Mouse (Mus musculus) embryonic stem cell, embryonic (primary cell): Measurements from ENCODE around the gene Atg101.

Experiments used
- CTCF ChIA-PET, 4 experiments: fragments of 300-600 bp in 2 of 4; fragments of 350-600 bp in 2 of 4; sonication (Branson Sonifier 250); formaldehyde crosslinking; loops; one replicate each; lab custom pipeline; 2022; ENCODE audit warnings: inconsistent platforms in 2 of 4; lab: Charles Lee
- POLR2A ChIA-PET, 4 experiments: fragments of 300-600 bp in 2 of 4; fragments of 350-600 bp in 2 of 4; sonication (Branson Sonifier 250); formaldehyde crosslinking; loops; one replicate each; lab custom pipeline; 2022; ENCODE audit warnings: antibody characterized with exemption in 4 of 4, inconsistent platforms in 1 of 4; lab: Charles Lee

Gene Atg101

DNA sequence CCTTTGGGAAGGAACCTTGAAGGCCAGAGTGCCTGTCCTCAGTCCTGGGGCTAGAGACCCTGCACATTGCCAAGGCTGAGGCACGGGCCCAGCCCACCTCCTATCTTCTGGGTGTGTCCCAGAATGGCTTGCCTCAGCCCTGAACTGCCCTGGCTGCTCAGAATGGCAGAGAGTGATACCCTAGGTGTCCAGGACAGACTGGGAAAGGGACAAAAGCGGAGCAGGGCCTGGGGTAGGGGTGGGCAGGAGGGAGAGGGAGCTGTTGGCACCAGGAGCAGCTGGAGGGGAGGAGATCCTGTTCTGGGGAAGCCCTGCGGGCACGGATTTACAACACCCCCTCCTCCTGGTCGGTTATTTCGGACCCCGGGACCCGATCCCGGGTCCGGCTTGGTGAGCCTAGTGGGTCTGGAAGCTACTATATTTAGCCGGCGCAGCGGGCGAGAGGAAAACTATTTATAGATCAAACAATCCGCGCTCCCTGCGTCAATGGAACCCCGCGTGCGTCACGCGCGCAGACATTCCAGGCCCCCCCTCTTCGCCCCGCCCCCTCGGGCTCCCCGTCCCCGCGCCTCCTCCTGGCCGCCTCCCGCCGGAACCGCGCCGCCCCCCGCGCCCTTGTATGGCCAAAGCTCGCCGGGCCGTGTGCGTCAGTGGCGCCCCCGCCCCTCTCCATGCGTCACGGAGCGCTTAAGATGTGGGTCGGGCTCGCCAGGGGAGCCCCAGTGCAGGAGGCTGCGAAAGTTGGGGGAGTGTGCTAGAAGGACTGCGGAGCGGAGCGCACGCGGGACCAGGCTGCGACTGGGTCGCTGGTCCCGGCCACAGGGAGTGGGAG is 17.7 kb upstream of the Atg101 start:
- CTCF ChIA-PET, result interaction anchor here (0.5 to 3.5 kb wide), 26 partner anchors 9 to 1508 kb away, joined by 3 to 22 read pairs (median 4); partner anchors contain the start of gene Nr4a1 (in 1 of the 4)
- POLR2A ChIA-PET, result interaction anchor here in 3 of 4 experiments (0.6 to 17.4 kb wide), 49 partner anchors 10 to 1245 kb away, joined by 3 to 268 read pairs (median 4); partner anchors contain the start of genes Atg101 (in 2 of the 3), Nr4a1 (in 2 of the 3), 6030408B16Rik (in 1 of the 3) and Grasp (in 1 of the 3)

DNA sequence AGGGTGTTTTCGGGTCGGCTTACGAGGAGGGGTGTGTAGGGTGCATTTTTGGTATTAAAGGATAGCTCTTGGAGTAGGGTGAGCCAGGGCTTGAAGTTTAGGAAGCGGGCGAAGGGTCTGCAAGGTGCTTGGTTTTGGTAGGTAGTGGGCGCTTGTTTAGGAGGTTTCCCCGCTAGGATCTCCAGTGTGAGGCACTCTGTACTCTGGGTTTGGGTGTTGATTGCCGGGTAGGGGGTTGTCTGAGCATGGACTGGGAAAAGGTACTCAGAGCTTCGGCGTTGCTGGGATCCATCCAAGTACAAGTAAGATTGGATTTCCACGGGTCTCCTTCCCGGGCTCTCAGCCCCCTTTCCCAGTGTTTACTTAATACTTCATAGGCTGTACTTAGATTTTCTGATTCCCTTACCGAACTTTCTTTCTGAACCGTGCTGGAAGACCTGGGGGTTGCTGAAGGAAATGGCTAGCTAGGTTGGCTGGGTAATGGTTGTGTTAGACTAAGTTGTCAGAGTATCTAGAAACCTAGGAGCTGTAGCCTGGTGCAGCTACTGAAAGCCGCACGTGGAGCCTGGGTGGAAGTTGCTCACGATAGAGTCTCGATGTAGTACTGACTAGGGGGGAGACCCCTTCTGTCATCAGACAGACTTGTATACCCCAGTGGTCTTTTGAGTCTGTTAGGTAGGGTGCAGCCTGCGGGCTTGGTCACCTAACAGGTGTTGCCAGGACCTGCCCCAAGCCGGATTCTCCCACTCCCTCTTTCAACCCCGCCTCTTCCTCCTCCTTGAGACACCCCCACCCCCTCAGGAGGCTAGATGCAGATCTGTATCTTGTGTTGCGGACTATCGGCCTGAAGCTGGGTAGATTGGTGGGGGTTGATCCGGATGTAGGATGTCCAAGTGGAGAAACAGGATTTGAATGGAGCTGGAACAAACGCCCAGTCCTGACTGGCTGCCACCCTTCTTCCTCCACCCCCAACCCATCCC is 16.7 kb upstream of the Atg101 start:
- POLR2A ChIA-PET, result interaction anchor here in 3 of 4 experiments (0.6 to 17.4 kb wide), 49 partner anchors 9 to 761 kb away, joined by 3 to 268 read pairs (median 4); partner anchors contain the start of genes Atg101 (in 3 of the 3), Nr4a1 (in 2 of the 3), 6030408B16Rik (in 1 of the 3) and Grasp (in 1 of the 3)
- CTCF ChIA-PET, result interaction anchor here (0.6 to 3.5 kb wide), 29 partner anchors 9 to 1509 kb away, joined by 3 to 22 read pairs (median 4); partner anchors contain the start of genes Atg101 (in 1 of the 4) and Nr4a1 (in 1 of the 4)

DNA sequence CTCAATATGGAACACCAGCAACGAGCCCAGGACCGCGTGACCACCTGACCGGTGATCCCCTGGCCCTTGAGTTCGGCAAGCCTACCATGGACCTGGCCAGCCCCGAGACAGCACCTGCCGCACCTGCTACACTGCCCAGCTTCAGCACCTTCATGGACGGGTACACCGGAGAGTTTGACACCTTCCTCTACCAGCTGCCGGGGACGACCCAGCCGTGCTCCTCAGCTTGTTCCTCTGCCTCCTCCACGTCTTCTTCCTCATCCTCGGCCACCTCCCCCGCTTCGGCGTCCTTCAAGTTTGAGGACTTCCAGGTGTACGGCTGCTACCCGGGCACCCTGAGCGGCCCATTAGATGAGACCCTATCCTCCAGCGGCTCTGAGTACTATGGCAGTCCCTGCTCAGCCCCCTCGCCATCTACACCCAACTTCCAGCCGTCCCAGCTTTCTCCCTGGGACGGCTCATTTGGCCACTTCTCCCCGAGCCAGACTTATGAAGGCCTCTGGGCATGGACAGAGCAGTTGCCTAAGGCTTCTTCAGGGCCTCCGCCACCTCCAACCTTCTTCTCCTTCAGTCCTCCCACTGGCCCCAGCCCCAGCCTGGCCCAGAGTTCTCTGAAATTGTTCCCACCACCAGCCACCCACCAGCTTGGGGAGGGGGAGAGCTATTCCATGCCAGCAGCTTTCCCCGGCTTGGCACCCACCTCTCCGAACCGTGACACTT is 13.8 kb upstream of the Atg101 start:
- POLR2A ChIA-PET, result interaction anchor here in 3 of 4 experiments (0.5 to 17.4 kb wide), 20 partner anchors 9 to 1665 kb away, joined by 3 to 268 read pairs (median 4); partner anchors contain the start of gene Atg101 (in 1 of the 3)
- CTCF ChIA-PET, result interaction anchor here in 3 of 4 experiments (0.5 to 2.3 kb wide), 14 partner anchors 9 to 1799 kb away, joined by 3 to 7 read pairs (median 4); partner anchors contain the start of gene Atg101 (in 1 of the 3)

- POLR2A ChIA-PET, result interaction anchor here in 1 of 4 experiments (0.6 to 17.4 kb wide), 5 partner anchors 8 to 29 kb away, joined by 3 to 268 read pairs (median 6); partner anchors contain the start of genes Atg101 and Nr4a1
- CTCF ChIA-PET, result interaction anchor here in 2 of 4 experiments (0.6 to 2.3 kb wide), 4 partner anchors 12 to 33 kb away, joined by 3 to 7 read pairs (median 4); no protein-coding TSS in a partner anchor
Measured at GRCm38 (mm10) chr15:101271107-101271506, 13.0 kb upstream of the Atg101 start.

DNA sequence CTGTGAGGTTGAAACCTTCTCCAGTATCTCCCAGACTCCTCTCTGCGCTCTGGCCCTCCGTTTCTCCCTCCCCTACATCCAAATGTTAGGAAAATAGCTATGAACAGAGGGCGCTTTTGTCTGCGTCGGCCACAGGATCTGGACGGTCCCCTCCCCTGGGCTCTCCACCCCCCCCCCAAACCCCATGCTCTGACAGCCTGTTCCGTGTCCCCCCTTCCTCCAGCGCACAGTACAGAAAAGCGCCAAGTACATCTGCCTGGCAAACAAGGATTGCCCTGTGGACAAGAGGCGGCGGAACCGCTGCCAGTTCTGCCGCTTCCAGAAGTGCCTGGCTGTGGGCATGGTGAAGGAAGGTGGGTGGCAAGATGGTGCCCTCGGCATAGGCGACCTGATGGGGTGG is 12.6 kb upstream of the Atg101 start:
- ChIA-PET POLR2A (interaction anchor here in 2 of 4 experiments (0.5 to 17.4 kb wide), 5 partner anchors 8 to 29 kb away, joined by 3 to 268 read pairs (median 5); partner anchors contain the start of genes Atg101 (in 1 of the 2) and Nr4a1 (in 1 of the 2)), CTCF (interaction anchor here in 2 of 4 experiments (0.6 to 2.3 kb wide), 4 partner anchors 11 to 34 kb away, joined by 3 to 7 read pairs (median 4); no protein-coding TSS in a partner anchor)

- ChIA-PET CTCF (interaction anchor here (0.6 to 2.4 kb wide), 9 partner anchors 9 to 62 kb away, joined by 3 to 11 read pairs (median 4); no protein-coding TSS in a partner anchor), POLR2A (interaction anchor here in 2 of 4 experiments (0.8 to 16.9 kb wide), 17 partner anchors 9 to 80 kb away, joined by 3 to 268 read pairs (median 5); partner anchors contain the start of genes Atg101 (in 2 of the 2), Grasp (in 1 of the 2) and Nr4a1 (in 1 of the 2))
Measured at GRCm38 (mm10) chr15:101274380-101274779, 9.7 kb upstream of the Atg101 start.

- CTCF ChIA-PET, result interaction anchor here in 3 of 4 experiments (0.6 to 5.1 kb wide), 8 partner anchors 9 to 184 kb away, joined by 3 to 32 read pairs (median 6); no protein-coding TSS in a partner anchor
- POLR2A ChIA-PET, result interaction anchor here (0.7 to 16.9 kb wide), 24 partner anchors 9 to 54 kb away, joined by 3 to 268 read pairs (median 4); partner anchors contain the start of genes 6030408B16Rik (in 1 of the 4), Grasp (in 1 of the 4) and Nr4a1 (in 1 of the 4)
Measured at GRCm38 (mm10) chr15:101277351-101277899, 6.6 kb upstream of the Atg101 start.

GRCm38 (mm10) chr15:101278589-101278988 is 5.5 kb upstream of the Atg101 start:
- ChIA-PET POLR2A (interaction anchor here (0.5 to 16.9 kb wide), 19 partner anchors 12 to 55 kb away, joined by 3 to 268 read pairs (median 4); partner anchors contain the start of genes 6030408B16Rik (in 1 of the 4), Grasp (in 1 of the 4) and Nr4a1 (in 1 of the 4)), CTCF (interaction anchor here in 3 of 4 experiments (0.7 to 5.1 kb wide), 6 partner anchors 9 to 57 kb away, joined by 3 to 32 read pairs (median 6); no protein-coding TSS in a partner anchor)

DNA sequence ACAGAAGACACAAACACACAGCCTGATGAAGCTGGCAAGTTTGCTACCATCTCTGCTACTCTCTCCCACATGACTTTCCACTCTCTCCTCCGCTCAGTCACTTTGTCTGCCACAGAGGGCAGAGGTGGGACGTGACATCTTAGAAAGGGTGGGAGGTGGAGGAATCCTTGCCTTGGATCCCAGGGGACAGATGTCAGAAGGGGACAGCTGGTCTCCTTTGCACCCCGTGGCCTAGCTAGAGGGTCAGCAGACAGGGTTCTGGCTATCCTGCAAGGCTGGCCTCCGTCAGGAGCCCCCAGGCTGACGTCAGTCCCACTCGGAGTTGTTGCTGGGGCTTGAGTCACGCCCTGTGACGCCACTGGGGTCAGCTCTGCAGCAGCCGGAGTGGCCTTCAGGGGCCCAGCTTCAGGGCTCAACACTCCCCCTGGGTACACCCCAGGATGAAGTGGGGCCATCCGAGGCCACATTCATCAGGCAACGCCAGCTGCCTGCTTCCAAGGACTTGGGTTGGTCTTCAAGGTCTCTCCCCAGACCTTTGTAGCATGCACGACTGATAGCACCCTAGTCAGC is 4.6 kb upstream of the Atg101 start:
- ChIA-PET POLR2A (interaction anchor here in 3 of 4 experiments (0.6 to 16.9 kb wide), 24 partner anchors 11 to 1126 kb away, joined by 3 to 268 read pairs (median 4); partner anchors contain the start of genes 6030408B16Rik (in 1 of the 3), Grasp (in 1 of the 3), Nr4a1 (in 1 of the 3) and Sp1 (in 1 of the 3)), CTCF (interaction anchor here (0.6 to 5.1 kb wide), 11 partner anchors 10 to 282 kb away, joined by 3 to 32 read pairs (median 4); no protein-coding TSS in a partner anchor)

DNA sequence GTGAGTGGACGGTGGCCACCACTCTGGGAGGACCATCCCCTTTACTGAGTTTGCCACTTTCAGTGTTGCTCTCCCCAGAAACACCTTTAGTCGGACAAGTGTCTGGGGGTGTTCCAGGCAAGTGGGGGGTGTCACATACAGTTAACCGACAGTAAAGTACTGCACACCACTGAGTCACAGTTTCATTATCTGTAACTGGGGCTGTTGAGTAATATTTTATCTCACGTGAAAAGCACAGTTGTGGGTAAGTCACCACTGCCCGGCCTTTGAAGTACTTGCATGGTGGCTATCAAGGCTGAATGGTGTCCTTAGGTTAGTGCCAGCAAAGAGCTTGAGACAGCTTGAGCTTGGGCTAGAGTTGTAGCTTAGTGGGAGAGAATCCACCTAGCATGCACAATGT is 1.6 kb upstream of the Atg101 start:
- ChIA-PET CTCF (interaction anchor here (1.0 to 2.5 kb wide), 15 partner anchors 9 to 109 kb away, joined by 3 to 22 read pairs (median 7); partner anchors contain the start of gene 6030408B16Rik (in 1 of the 4)), POLR2A (interaction anchor here (0.6 to 16.9 kb wide), 18 partner anchors 9 to 138 kb away, joined by 3 to 268 read pairs (median 7); partner anchors contain the start of genes 6030408B16Rik (in 1 of the 4) and Nr4a1 (in 1 of the 4))

DNA sequence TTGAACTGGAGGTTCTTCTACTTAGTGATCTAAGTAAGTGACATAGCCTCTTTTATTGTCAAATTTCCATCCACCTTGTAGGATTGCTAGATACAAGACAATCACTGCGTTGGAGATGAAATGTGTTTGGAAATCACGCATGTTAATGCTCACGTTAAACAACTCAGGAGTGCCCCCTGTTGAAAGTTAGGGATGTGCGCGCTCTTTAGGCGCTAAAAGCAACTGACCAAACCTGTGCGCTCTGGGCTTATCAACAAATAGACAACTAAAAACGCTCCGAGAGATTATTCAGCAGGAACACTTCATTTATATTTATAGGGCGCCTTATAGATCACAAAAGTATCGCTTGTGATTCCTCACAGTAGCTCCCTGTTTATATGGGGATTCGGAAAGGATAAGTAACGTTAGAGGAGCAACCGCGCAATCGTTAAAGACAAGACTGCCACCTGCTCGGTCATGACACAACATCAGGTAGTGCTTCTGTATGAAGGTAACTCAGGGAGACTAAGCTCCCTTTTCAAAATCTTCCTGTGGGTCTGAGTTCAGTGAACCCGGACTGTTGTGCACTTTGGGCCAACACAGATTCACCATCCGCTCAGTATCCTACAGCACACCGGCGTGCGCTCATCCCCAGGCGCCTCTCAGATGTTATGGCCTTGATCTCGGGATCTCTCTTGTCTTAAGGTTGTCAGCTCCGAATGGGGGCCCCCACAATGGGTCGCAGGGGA is 725 bp upstream of the Atg101 start:
- ChIA-PET CTCF (interaction anchor here (0.6 to 2.5 kb wide), 40 partner anchors 8 to 825 kb away, joined by 3 to 22 read pairs (median 4); partner anchors contain the start of gene 6030408B16Rik (in 2 of the 4)), POLR2A (interaction anchor here (0.5 to 16.9 kb wide), 42 partner anchors 8 to 790 kb away, joined by 3 to 268 read pairs (median 5); partner anchors contain the start of genes 6030408B16Rik (in 1 of the 4), Eif4b (in 1 of the 4) and Nr4a1 (in 1 of the 4))

DNA sequence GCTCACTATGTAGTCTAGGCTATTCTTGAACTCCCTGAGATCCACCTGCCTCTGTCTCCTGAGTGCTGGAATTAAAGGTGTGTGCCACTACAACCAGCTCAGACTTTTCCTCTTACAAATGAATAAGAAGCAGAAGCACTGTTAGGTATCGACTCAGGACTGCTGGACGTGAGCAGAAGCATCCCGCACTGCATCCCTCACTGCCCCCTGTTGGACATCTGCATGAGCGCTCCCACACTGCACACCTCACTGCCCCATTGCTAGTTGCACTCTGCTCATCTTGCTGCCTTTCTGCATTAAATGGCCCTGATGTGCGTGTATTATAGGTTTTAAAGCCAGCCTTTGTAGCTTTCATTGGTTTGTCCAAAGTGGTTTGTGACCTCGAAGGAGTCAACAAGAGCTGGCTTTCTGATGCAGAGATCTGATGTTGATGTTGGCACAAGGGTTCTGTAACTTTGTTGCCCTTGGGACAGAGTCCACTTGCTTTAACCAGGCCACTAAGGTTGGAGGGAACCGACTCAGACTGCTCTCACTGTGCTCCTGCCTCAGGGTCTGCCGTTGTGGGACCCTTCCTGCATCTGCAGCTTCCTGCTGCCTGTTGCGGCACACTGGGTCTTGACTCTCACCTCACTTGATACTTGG is 2.2 kb downstream of the Atg101 start:
- POLR2A ChIA-PET, result interaction anchor here in 3 of 4 experiments (0.6 to 16.9 kb wide), 15 partner anchors 10 to 62 kb away, joined by 3 to 268 read pairs (median 4); partner anchors contain the start of gene Nr4a1 (in 1 of the 3)
- CTCF ChIA-PET, result interaction anchor here (0.6 to 3.2 kb wide), 18 partner anchors 10 to 193 kb away, joined by 3 to 14 read pairs (median 4); no protein-coding TSS in a partner anchor

GRCm38 (mm10) chr15:101287361-101287760 is 3.3 kb downstream of the Atg101 start:
- CTCF ChIA-PET, result interaction anchor here in 3 of 4 experiments (0.5 to 3.2 kb wide), 8 partner anchors 11 to 848 kb away, joined by 3 to 14 read pairs (median 4); no protein-coding TSS in a partner anchor

More at GRCm38 (mm10) chr15:101287361-101287760, 3.3 kb downstream of the Atg101 start:
- POLR2A ChIA-PET, result interaction anchor here in 3 of 4 experiments (0.6 to 16.9 kb wide), 8 partner anchors 11 to 541 kb away, joined by 3 to 268 read pairs (median 4); partner anchors contain the start of gene Nr4a1 (in 1 of the 3)
